Mouse (Mus musculus) lung, embryonic 14.5 days (tissue): ENCODE measurements around the gene Man2a1. TPM values are rescaled to one million over a fixed set of nuclear protein-coding genes. Genes with fewer than 3 reads are reported as not detected.

Experiments used
- ATAC-seq: fragments of 200-750 bp; cut with Nextera tagmentation; 2 replicates; pipeline ENCODE4 v1.8.0; 2017; ENCODE audit warnings: mild to moderate bottlenecking, moderate TSS enrichment, moderate library complexity; ENCODE audit not compliant: insufficient read depth
- DNase-seq: peaks from one replicate; pipeline ENCODE4 v3.0.0-alpha.2; 2015
- H3K27ac ChIP-seq: fragments of 300-500 bp; sonication (generic); 2 replicates; pipeline ENCODE4 v1.5.1; 2014; ENCODE audit warnings: low read depth, mild to moderate bottlenecking, moderate library complexity
- H3K27me3 ChIP-seq: fragments of 300-500 bp; sonication (generic); 2 replicates; pipeline ENCODE4 v1.6.1; 2014; ENCODE audit warnings: low read length, control low read depth; ENCODE audit not compliant: insufficient read depth
- H3K36me3 ChIP-seq: fragments of 300-500 bp; sonication (generic); 2 replicates; pipeline ENCODE4 v1.6.1; 2014; ENCODE audit warnings: control low read depth; ENCODE audit not compliant: insufficient read depth
- H3K4me1 ChIP-seq: fragments of 300-500 bp; sonication (generic); 2 replicates; pipeline ENCODE4 v1.6.1; 2014; ENCODE audit warnings: antibody characterized with exemption, control low read depth; ENCODE audit not compliant: insufficient read depth
- H3K4me2 ChIP-seq: fragments of 300-500 bp; sonication (generic); 2 replicates; pipeline ENCODE4 v1.6.1; 2014; ENCODE audit warnings: mild to moderate bottlenecking
- H3K4me3 ChIP-seq: fragments of 300-500 bp; sonication (generic); 2 replicates; pipeline ENCODE4 v1.5.1; 2014; ENCODE audit warnings: low read depth, low read length
- H3K9ac ChIP-seq: fragments of 300-500 bp; sonication (generic); 2 replicates; pipeline ENCODE4 v1.6.1; 2014
- H3K9me3 ChIP-seq: fragments of 300-500 bp; sonication (generic); 2 replicates; pipeline ENCODE4 v1.6.1; 2016; ENCODE audit warnings: low read depth, low read length, control low read depth
- CTCF ChIP-seq: IDR thresholded peaks from 2 replicates; pipeline ENCODE4 v1.5.1; 2016; ENCODE audit warnings: antibody characterized with exemption, low read depth
- WGBS: fragments of 180-500 bp; shearing (Covaris S2); extraction: QIAGEN DNeasy Blood & Tissue Kit; methylation state at CpG from one replicate; pipeline ENCODE4 v1.1.7; 2014; 5-methylcytosine and 5-hydroxymethylcytosine counted together
- polyA plus RNA-seq: library from polyadenylated mRNA; unstranded; fragments of >200 nt; fragmentation: Nextera tagmentation; extraction: Ambion mirVana; gene quantifications from 2 replicates; pipeline ENCODE4 v1.2.1, GENCODE M21; 2014

Man2a1 gene
- polyA plus RNA-seq, 1 experiment from 2014 or later = 9.0 TPM

- no peaks in the 10 kb centered on the region for H3K9me3 ChIP-seq
- ATAC-seq = no peak
These were observed 143.2 kb downstream of the Man2a1 start for GRCm38 (mm10) chr17:64743606-64744300.

GRCm38 (mm10) chr17:64746637-64747225, 146.2 kb downstream of the Man2a1 start:
- no peak for DNase-seq
- WGBS = 63% methylated on average over 8 of the region's 8 CpGs
- Histone ChIP-seq H3K9ac (no peak overlapping the region), H3K4me3 (no peak overlapping the region), H3K4me1 (no peaks in the 10 kb centered on the region), H3K4me2 (no peak overlapping the region), H3K36me3 (peaks cover 24% of the 10 kb centered on the region; the same call in 1 of the 2 replicates), H3K27ac (no peak overlapping the region), H3K9me3 (no peaks in the 10 kb centered on the region), H3K27me3 (no peaks in the 10 kb centered on the region)
- ATAC-seq = no peak
- no peak for TF ChIP-seq CTCF

More at GRCm38 (mm10) chr17:64743606-64744300, 143.2 kb downstream of the Man2a1 start:
- WGBS = 86% methylated on average over 13 of the region's 13 CpGs
- TF ChIP-seq CTCF = no peak
- Histone ChIP-seq H3K27ac (no peak overlapping the region), H3K4me2 (no peak overlapping the region), H3K4me3 (no peak overlapping the region), H3K9ac (no peak overlapping the region), H3K4me1 (no peaks in the 10 kb centered on the region), H3K27me3 (no peaks in the 10 kb centered on the region), H3K36me3 (peaks cover 40% of the 10 kb centered on the region)
- DNase-seq = no peak

GRCm38 (mm10) chr17:64747461-64747860, 146.9 kb downstream of the Man2a1 start:
- no peaks in the 10 kb centered on the region for H3K27me3 ChIP-seq
- no peak for TF ChIP-seq CTCF
- H3K4me1 ChIP-seq = no peaks in the 10 kb centered on the region
- DNase-seq (no peak), ATAC-seq (no peak)
- no peak overlapping the region for H3K4me3 ChIP-seq
- no peak overlapping the region for H3K4me2 ChIP-seq
- peaks cover 21% of the 10 kb centered on the region; the same call in 1 of the 2 replicates for H3K36me3 ChIP-seq
- no peak overlapping the region for H3K9ac ChIP-seq
- WGBS = 61% methylated on average over 5 of the region's 5 CpGs
- H3K9me3 ChIP-seq = no peaks in the 10 kb centered on the region
- no peak overlapping the region for H3K27ac ChIP-seq

- Histone ChIP-seq H3K27ac (no peak overlapping the region), H3K4me2 (no peak overlapping the region), H3K9me3 (no peaks in the 10 kb centered on the region), H3K4me3 (no peak overlapping the region), H3K9ac (no peak overlapping the region), H3K4me1 (no peaks in the 10 kb centered on the region), H3K27me3 (no peaks in the 10 kb centered on the region), H3K36me3 (peaks cover 20% of the 10 kb centered on the region; the same call in 1 of the 2 replicates)
- TF ChIP-seq CTCF = no peak
- 39% methylated on average over 2 of the region's 2 CpGs for WGBS
- DNase-seq (peak; percentile 57), ATAC-seq (no peak)
These were observed 147.6 kb downstream of the Man2a1 start for GRCm38 (mm10) chr17:64748131-64748530.

- ATAC-seq = no peak
- TF ChIP-seq CTCF = no peak
- no peaks in the 10 kb centered on the region for H3K27me3 ChIP-seq
- H3K4me2 ChIP-seq = no peak overlapping the region
- no peak overlapping the region for H3K9ac ChIP-seq
- 30% methylated on average over 1 of the region's 1 CpGs for WGBS
- no peak overlapping the region for H3K27ac ChIP-seq
- no peak overlapping the region for H3K4me3 ChIP-seq
- H3K36me3 ChIP-seq = peaks cover 20% of the 10 kb centered on the region; the same call in 1 of the 2 replicates
- no peaks in the 10 kb centered on the region for H3K9me3 ChIP-seq
- DNase-seq = no peak
- H3K4me1 ChIP-seq = no peaks in the 10 kb centered on the region
These were observed 148.6 kb downstream of the Man2a1 start for GRCm38 (mm10) chr17:64749146-64749545.

- Histone ChIP-seq H3K36me3 (peaks cover 12% of the 10 kb centered on the region; the same call in 1 of the 2 replicates), H3K4me3 (no peak overlapping the region), H3K4me1 (no peaks in the 10 kb centered on the region), H3K4me2 (no peak overlapping the region), H3K9ac (no peak overlapping the region), H3K27ac (no peak overlapping the region), H3K9me3 (no peaks in the 10 kb centered on the region), H3K27me3 (no peaks in the 10 kb centered on the region)
- DNase-seq (no peak), ATAC-seq (no peak)
- TF ChIP-seq CTCF = no peak
- WGBS = 84% methylated on average over 5 of the region's 5 CpGs
These were observed 150.7 kb downstream of the Man2a1 start for GRCm38 (mm10) chr17:64751249-64751648.

- DNase-seq = no peak
- Histone ChIP-seq H3K36me3 (peaks cover 8% of the 10 kb centered on the region; the same call in 1 of the 2 replicates), H3K9me3 (no peaks in the 10 kb centered on the region), H3K27ac (no peak overlapping the region), H3K4me1 (no peaks in the 10 kb centered on the region), H3K27me3 (no peaks in the 10 kb centered on the region), H3K9ac (no peak overlapping the region), H3K4me3 (no peak overlapping the region), H3K4me2 (no peak overlapping the region)
- 88% methylated on average over 13 of the region's 13 CpGs for WGBS
- no peak for ATAC-seq
- no peak for TF ChIP-seq CTCF
These were observed 151.8 kb downstream of the Man2a1 start for GRCm38 (mm10) chr17:64752126-64753019.
